Mouse (Mus musculus): ENCODE measurements around the gene Nup214. TPM values are rescaled to one million over a fixed set of nuclear protein-coding genes. Genes with fewer than 3 reads are reported as not detected.

Gene Nup214
- polyA plus RNA-seq, 1 experiment: 29.5 TPM

DNA sequence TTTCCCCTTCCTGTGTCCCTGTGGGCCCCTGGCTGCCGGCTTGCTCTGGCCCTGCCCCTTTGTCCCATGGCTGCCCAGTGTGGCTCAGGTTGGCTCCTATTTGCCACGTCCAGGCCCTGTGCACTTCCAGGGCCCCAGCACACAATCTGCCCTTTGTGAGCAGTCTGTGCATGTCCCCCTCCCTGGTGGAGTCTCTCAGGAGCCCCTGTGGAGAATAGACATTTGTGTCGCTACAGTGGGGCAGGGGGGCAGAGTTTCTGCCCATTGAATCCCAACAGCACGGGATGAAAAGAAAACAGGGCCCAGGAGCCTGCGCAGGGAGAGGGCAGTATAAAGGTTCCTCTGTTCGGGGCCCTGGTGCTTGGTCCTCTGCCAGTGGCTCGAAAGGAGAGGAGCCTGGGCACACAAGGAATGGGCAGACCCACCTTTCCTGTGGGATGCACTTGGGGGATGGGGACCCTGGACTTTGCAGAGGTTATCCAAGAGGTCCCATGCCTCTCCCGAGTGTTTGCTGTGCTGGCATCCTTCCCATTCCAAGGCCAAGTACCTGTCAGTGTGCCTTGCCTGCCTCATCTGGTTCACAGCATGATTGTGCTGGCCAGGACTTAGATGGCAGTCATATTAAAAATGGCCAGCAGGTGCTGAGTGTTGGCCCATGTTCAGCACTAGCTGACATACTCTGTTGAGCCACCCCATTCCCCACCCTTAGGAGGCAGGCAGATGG lies 11.6 kb upstream of the Nup214 start:
- H3K36me3 ChIP-seq (ENCODE audit: control insufficient read depth, insufficient read depth, low read length): no peaks in the 10 kb centered on the region
- H3K27me3 ChIP-seq (ENCODE audit: control insufficient read depth, insufficient read depth, low read length): no peaks in the 10 kb centered on the region
- H3K27ac ChIP-seq (ENCODE audit: insufficient read depth, low read length): no peak overlapping the region
- WGBS: 79% methylated on average over 8 of the region's 8 CpGs
- DNase-seq (ENCODE audit: low read depth in 1 of 2, low spot score in 2 of 2): no peak
- TF ChIP-seq CTCF (IDR thresholded peaks at IDR 0.05; ENCODE audit: extremely low read depth, insufficient read depth, insufficient read length, insufficient replicate concordance) (no peak), POLR2A (IDR thresholded peaks at IDR 0.05; ENCODE audit: low read depth, low read length) (no peak)
- H3K4me1 ChIP-seq (ENCODE audit: control insufficient read depth, insufficient read depth, insufficient read length): no peaks in the 10 kb centered on the region
- no peak overlapping the region for H3K4me3 ChIP-seq (ENCODE audit: extremely low read depth, insufficient read depth, insufficient read length)

DNA sequence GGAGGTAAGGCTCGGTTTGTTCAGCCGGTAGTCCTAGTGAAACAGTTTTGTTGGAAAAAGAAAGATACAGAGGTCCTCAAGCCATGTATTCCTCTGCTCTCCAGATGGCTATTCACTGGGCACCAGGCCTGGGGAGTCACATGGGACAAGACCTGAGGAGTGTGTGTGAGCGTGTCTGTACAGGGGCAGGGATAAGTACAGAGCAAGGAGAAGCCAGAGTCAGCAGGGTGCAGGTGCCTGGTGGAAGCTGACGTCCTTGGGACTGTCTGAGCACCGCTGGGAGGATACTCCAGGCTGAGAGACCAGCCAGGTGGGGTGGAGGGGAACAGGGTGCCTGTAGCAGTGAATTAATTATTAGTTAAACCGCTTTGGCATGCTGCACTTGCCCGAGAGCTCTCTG lies 10.7 kb upstream of the Nup214 start:
- H3K27me3 ChIP-seq (ENCODE audit: control insufficient read depth, insufficient read depth, low read length): no peaks in the 10 kb centered on the region
- no peak overlapping the region for H3K4me3 ChIP-seq (ENCODE audit: extremely low read depth, insufficient read depth, insufficient read length)
- H3K4me1 ChIP-seq (ENCODE audit: control insufficient read depth, insufficient read depth, insufficient read length): no peaks in the 10 kb centered on the region
- TF ChIP-seq POLR2A (IDR thresholded peaks at IDR 0.05; ENCODE audit: low read depth, low read length) (no peak), CTCF (IDR thresholded peaks at IDR 0.05; ENCODE audit: extremely low read depth, insufficient read depth, insufficient read length, insufficient replicate concordance) (no peak)
- no peak for DNase-seq (ENCODE audit: low read depth in 1 of 2, low spot score in 2 of 2)
- WGBS: 93% methylated on average over 7 of the region's 7 CpGs
- no peak overlapping the region for H3K27ac ChIP-seq (ENCODE audit: insufficient read depth, low read length)
- no peaks in the 10 kb centered on the region for H3K36me3 ChIP-seq (ENCODE audit: control insufficient read depth, insufficient read depth, low read length)

DNA sequence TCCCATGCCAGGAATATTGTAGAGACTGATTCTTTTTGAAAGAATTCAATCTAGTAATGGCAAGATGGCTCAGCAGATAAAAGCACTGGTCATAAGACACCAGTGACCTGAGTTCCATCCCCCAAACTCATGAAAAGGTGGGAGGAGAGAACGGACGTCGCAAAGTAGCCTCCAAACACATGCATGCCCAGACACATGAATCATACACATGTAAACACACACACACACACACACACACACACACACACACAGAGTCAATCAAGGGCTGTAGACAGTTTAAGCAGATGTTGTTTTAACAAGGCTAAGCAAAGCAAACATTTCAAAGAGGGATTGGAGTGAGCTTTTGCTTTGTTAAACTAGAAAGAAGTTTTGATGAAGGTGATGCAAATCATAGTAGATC lies 10.0 kb upstream of the Nup214 start:
- 90% methylated on average over 3 of the region's 3 CpGs for WGBS
- no peak for TF ChIP-seq POLR2A (IDR thresholded peaks at IDR 0.05; ENCODE audit: low read depth, low read length)
- TF ChIP-seq CTCF (IDR thresholded peaks at IDR 0.05; ENCODE audit: extremely low read depth, insufficient read depth, insufficient read length, insufficient replicate concordance): no peak

DNA sequence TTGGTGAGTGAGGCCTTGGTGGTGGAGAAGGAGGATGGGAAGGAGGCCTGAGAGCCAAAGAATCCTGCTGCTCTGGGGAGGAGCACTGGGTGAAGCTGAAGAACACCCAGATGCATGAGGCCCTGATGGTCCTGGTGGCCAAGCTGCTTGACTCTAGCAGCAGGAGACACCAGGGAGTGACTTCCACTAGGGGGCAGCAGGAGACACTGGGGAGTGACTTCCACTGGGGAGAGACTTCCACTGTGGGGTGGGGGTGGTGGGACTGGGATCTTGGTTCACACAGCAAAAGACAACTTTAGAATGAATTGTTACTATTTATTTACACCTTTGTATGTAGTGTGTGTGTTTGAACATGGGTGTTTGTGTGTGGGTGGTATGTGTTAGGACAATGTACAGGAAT lies 9.1 kb upstream of the Nup214 start:
- Histone ChIP-seq H3K36me3 (ENCODE audit: control insufficient read depth, insufficient read depth, low read length) (no peaks in the 10 kb centered on the region), H3K4me1 (ENCODE audit: control insufficient read depth, insufficient read depth, insufficient read length) (no peaks in the 10 kb centered on the region), H3K27me3 (ENCODE audit: control insufficient read depth, insufficient read depth, low read length) (no peaks in the 10 kb centered on the region), H3K4me3 (ENCODE audit: extremely low read depth, insufficient read depth, insufficient read length) (no peak overlapping the region), H3K27ac (ENCODE audit: insufficient read depth, low read length) (no peak overlapping the region)
- TF ChIP-seq CTCF (IDR thresholded peaks at IDR 0.05; ENCODE audit: extremely low read depth, insufficient read depth, insufficient read length, insufficient replicate concordance): peak; percentile 58; the same call in 1 of the 2 replicates
- TF ChIP-seq POLR2A (IDR thresholded peaks at IDR 0.05; ENCODE audit: low read depth, low read length): no peak
- DNase-seq (ENCODE audit: low read depth in 1 of 2, low spot score in 2 of 2): peak; percentile 14 to 48

More for the DNA sequence above, 10.0 kb upstream of the Nup214 start:
- Histone ChIP-seq H3K36me3 (ENCODE audit: control insufficient read depth, insufficient read depth, low read length) (no peaks in the 10 kb centered on the region), H3K27ac (ENCODE audit: insufficient read depth, low read length) (no peak overlapping the region), H3K4me3 (ENCODE audit: extremely low read depth, insufficient read depth, insufficient read length) (no peak overlapping the region), H3K4me1 (ENCODE audit: control insufficient read depth, insufficient read depth, insufficient read length) (no peaks in the 10 kb centered on the region), H3K27me3 (ENCODE audit: control insufficient read depth, insufficient read depth, low read length) (no peaks in the 10 kb centered on the region)
- DNase-seq (ENCODE audit: low read depth in 1 of 2, low spot score in 2 of 2): no peak

DNA sequence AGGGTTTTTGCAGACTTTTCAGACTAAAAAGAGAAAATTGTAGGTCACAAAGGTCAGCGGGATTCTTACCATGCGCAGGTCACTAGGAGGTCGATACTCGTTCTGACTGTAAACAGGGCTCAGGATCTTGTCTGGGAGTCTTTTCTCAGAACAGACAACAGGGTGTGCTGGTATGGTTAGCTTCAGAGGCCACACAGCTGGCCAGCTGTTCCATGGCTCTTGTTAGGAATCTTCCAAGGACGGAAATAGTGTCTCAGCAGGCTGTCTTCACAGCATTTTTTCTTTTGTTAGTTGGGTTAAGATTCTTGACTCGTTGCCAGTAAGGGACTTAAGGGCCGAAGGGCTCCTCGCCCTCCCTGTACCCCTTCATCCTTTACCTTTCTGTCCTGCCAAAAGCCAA lies 7.4 kb upstream of the Nup214 start:
- no peak overlapping the region for H3K4me3 ChIP-seq (ENCODE audit: extremely low read depth, insufficient read depth, insufficient read length)
- H3K4me1 ChIP-seq (ENCODE audit: control insufficient read depth, insufficient read depth, insufficient read length): no peaks in the 10 kb centered on the region
- no peaks in the 10 kb centered on the region for H3K36me3 ChIP-seq (ENCODE audit: control insufficient read depth, insufficient read depth, low read length)
- no peak overlapping the region for H3K27ac ChIP-seq (ENCODE audit: insufficient read depth, low read length)
- no peak for DNase-seq (ENCODE audit: low read depth in 1 of 2, low spot score in 2 of 2)
- no peak for TF ChIP-seq POLR2A (IDR thresholded peaks at IDR 0.05; ENCODE audit: low read depth, low read length)
- TF ChIP-seq CTCF (IDR thresholded peaks at IDR 0.05; ENCODE audit: extremely low read depth, insufficient read depth, insufficient read length, insufficient replicate concordance): no peak
- no peaks in the 10 kb centered on the region for H3K27me3 ChIP-seq (ENCODE audit: control insufficient read depth, insufficient read depth, low read length)
- WGBS: 84% methylated on average over 8 of the region's 8 CpGs

DNA sequence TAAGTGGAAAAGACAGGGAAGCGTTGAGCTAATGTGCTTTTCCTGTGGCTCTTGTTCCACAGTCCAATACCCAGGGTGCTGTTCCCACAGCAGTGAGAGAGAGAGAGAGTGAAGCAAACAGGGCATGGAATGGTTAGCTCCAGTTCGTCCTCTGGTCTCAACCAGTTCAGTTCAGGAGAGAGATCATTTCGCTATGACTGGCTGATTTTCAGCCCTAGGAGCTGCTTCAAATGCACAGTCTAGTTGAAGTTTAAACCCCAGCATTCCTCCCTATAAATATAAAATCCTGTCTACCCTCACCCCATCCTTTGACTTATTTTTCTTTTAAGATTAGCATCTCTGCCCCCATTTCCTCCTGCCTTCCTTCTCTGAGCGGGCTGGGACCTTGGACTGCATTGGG lies 1.6 kb upstream of the Nup214 start:
- TF ChIP-seq CTCF (IDR thresholded peaks at IDR 0.05; ENCODE audit: extremely low read depth, insufficient read depth, insufficient read length, insufficient replicate concordance): no peak
- no peak for TF ChIP-seq POLR2A (IDR thresholded peaks at IDR 0.05; ENCODE audit: low read depth, low read length)
- H3K27ac ChIP-seq (ENCODE audit: insufficient read depth, low read length): no peak overlapping the region
- no peak overlapping the region for H3K4me3 ChIP-seq (ENCODE audit: extremely low read depth, insufficient read depth, insufficient read length)
- peaks cover 5% of the 10 kb centered on the region; the same call in 1 of the 2 replicates for H3K4me1 ChIP-seq (ENCODE audit: control insufficient read depth, insufficient read depth, insufficient read length)
- WGBS: 81% methylated on average over 4 of the region's 4 CpGs
- peaks cover under 1% of the 10 kb centered on the region; the same call in 1 of the 2 replicates for H3K36me3 ChIP-seq (ENCODE audit: control insufficient read depth, insufficient read depth, low read length)
- no peaks in the 10 kb centered on the region for H3K27me3 ChIP-seq (ENCODE audit: control insufficient read depth, insufficient read depth, low read length)
- DNase-seq (ENCODE audit: low read depth in 1 of 2, low spot score in 2 of 2): no peak

DNA sequence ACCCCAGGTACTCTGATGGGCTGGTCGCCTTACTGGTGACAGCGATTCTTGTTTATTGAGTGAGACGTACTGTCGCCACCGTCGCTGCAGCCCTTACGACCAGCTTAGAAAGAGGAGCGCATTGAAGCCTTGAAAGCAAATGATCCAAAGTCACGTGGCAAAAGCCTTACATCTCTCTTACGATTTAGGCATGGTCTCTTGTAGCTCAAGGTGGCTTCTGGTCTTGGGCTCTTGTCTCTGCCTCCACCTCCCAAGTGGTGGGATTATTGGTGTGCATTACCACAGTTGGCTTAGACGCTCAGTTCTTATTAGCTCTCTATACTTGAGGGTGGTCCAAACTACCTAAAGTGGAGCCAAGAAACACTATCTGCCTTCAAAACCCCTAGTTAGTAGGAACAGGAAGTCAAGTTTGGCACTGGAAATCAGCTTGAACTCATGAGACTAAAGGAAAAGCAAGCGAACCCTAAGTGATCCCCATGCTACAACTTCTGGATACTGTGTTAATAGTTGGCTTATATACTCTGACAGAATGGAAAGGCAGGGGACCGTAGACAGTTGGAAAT lies 654 bp downstream of the Nup214 start:
- peak overlapping the region; percentile 76 for H3K4me3 ChIP-seq (ENCODE audit: extremely low read depth, insufficient read depth, insufficient read length)
- H3K27me3 ChIP-seq (ENCODE audit: control insufficient read depth, insufficient read depth, low read length): no peaks in the 10 kb centered on the region
- WGBS: 8% methylated on average over 13 of the region's 13 CpGs
- DNase-seq (ENCODE audit: low read depth in 1 of 2, low spot score in 2 of 2): no peak
- H3K27ac ChIP-seq (ENCODE audit: insufficient read depth, low read length): peak overlapping the region; percentile 55; the same call in 1 of the 2 replicates
- peaks cover 10% of the 10 kb centered on the region for H3K36me3 ChIP-seq (ENCODE audit: control insufficient read depth, insufficient read depth, low read length)
- TF ChIP-seq POLR2A (IDR thresholded peaks at IDR 0.05; ENCODE audit: low read depth, low read length): no peak
- no peak for TF ChIP-seq CTCF (IDR thresholded peaks at IDR 0.05; ENCODE audit: extremely low read depth, insufficient read depth, insufficient read length, insufficient replicate concordance)
- H3K4me1 ChIP-seq (ENCODE audit: control insufficient read depth, insufficient read depth, insufficient read length): peaks cover 5% of the 10 kb centered on the region; the same call in 1 of the 2 replicates

All from spleen, adult 2 months (tissue).